In the genomic region with DNA sequence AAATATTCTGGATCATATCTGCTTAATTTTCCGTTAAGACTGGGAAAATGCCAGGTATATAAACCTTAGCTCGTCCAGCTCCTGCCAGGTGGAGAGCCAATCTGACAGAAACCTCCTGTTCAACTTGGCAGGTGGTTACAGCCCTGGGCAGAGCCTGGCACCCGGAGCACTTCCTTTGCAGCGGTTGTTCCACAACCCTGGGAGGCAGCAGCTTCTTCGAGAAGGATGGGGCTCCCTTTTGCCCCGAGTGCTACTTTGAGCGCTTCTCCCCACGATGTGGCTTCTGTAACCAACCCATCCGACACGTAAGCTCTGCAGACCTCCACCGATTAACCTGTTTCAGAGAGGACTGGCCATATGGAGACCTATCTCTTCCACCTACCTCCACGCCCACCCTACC, we compare ENCODE assay signal across 10 mouse cellular contexts. TPM values are rescaled to one million over a fixed set of nuclear protein-coding genes. Genes with fewer than 3 reads are reported as not detected.
DNase-seq lines count a peak whose midpoint lies in the region; ATAC-seq lines count a peak whose summit lies in the region.
"Had no signal": no experiment of that assay in that cellular context is flagged by ENCODE, and none has a peak within 500 bp of the region (broad histone marks: within the 10 kb centered on the region; RNA-seq: fewer than 3 reads in every experiment).

No protein-coding gene starts in this region.

- no peaks in the 10 kb centered on the region for H3K9me3 ChIP-seq in kidney, embryonic 14.5 days (ENCODE audit: control insufficient read depth, low read length)
- no peaks in the 10 kb centered on the region for H3K9me3 ChIP-seq in embryonic facial prominence, embryonic 12.5 days
- no peaks in the 10 kb centered on the region for H3K9me3 ChIP-seq in intestine, embryonic 16.5 days (ENCODE audit: control insufficient read depth, low read length)
- H3K9me3 ChIP-seq in stomach, embryonic 15.5 days, result no peaks in the 10 kb centered on the region

- ATAC-seq in kidney, embryonic 14.5 days (ENCODE audit: low FRiP score, low TSS enrichment), result no peak
- ATAC-seq in embryonic facial prominence, embryonic 12.5 days (ENCODE audit: insufficient number of reproducible peaks, insufficient read depth, low FRiP score, low TSS enrichment), result no peak
- ATAC-seq in intestine, embryonic 16.5 days, result no peak
- no peak for ATAC-seq in stomach, embryonic 15.5 days (ENCODE audit: insufficient read depth, low FRiP score, low read depth)

- peak overlapping the region; percentile 48 for H3K4me2 ChIP-seq in kidney, embryonic 14.5 days (replicated peaks; ENCODE audit: low read depth, low read length)
- peak overlapping the region; percentile 46 for H3K4me2 ChIP-seq in embryonic facial prominence, embryonic 12.5 days (replicated peaks)
- H3K4me2 ChIP-seq in intestine, embryonic 16.5 days (ENCODE audit: low read depth, low read length), result peak overlapping the region; percentile 44
- H3K4me2 ChIP-seq in stomach, embryonic 15.5 days, result peak overlapping the region; percentile 43

- peak overlapping the region; percentile 31; the same call in 1 of the 2 replicates for H3K4me3 ChIP-seq in kidney, embryonic 14.5 days (ENCODE audit: low read length)
- H3K4me3 ChIP-seq in embryonic facial prominence, embryonic 12.5 days, result peak overlapping the region; percentile 29; the same call in 1 of the 2 replicates
- H3K4me3 ChIP-seq in intestine, embryonic 16.5 days (ENCODE audit: low read length), result no peak overlapping the region
- no peak overlapping the region; the same call in 1 of the 2 replicates for H3K4me3 ChIP-seq in stomach, embryonic 15.5 days (replicated peaks)

- no peak overlapping the region for H3K27ac ChIP-seq in kidney, embryonic 14.5 days (ENCODE audit: low read depth, low read length)
- H3K27ac ChIP-seq in embryonic facial prominence, embryonic 12.5 days, result no peak overlapping the region
- H3K27ac ChIP-seq in intestine, embryonic 16.5 days (ENCODE audit: low read length), result no peak overlapping the region
- H3K27ac ChIP-seq in stomach, embryonic 15.5 days, result no peak overlapping the region

- no peak for DNase-seq in kidney, postnatal 36 days
- no peak for DNase-seq in embryo, embryonic 10.5 days (ENCODE audit: low spot score)
- no peak for DNase-seq in adrenal gland, postnatal 4 days (ENCODE audit: low spot score in 2 of 2)
- DNase-seq in right cerebral cortex, postnatal 25 days, result no peak

- H3K4me1 ChIP-seq in kidney, embryonic 14.5 days (ENCODE audit: control insufficient read depth, insufficient read depth, low read length), result peaks cover 14% of the 10 kb centered on the region
- peaks cover 23% of the 10 kb centered on the region for H3K4me1 ChIP-seq in embryonic facial prominence, embryonic 12.5 days
- H3K4me1 ChIP-seq in intestine, embryonic 16.5 days (ENCODE audit: control insufficient read depth, insufficient read depth, low read length), result peaks cover 13% of the 10 kb centered on the region
- peaks cover 25% of the 10 kb centered on the region for H3K4me1 ChIP-seq in stomach, embryonic 15.5 days

- H3K36me3 ChIP-seq in kidney, embryonic 14.5 days (ENCODE audit: control insufficient read depth, insufficient read depth, low read length), result peaks cover 10% of the 10 kb centered on the region; the same call in 1 of the 2 replicates
- peaks cover 17% of the 10 kb centered on the region for H3K36me3 ChIP-seq in embryonic facial prominence, embryonic 12.5 days
- H3K36me3 ChIP-seq in intestine, embryonic 16.5 days (ENCODE audit: control insufficient read depth, insufficient read depth, low read length), result no peaks in the 10 kb centered on the region
- 0 out of 2 replicates have a peak, but pooled peaks cover 7% of the 10 kb centered on the region for H3K36me3 ChIP-seq in stomach, embryonic 15.5 days

- WGBS in kidney, embryonic 14.5 days, result 52% methylated on average over 12 of the region's 12 CpGs
- 53% methylated on average over 12 of the region's 12 CpGs for WGBS in embryonic facial prominence, embryonic 12.5 days
- WGBS in intestine, embryonic 16.5 days, result 48% methylated on average over 12 of the region's 12 CpGs
- WGBS in stomach, embryonic 15.5 days, result 47% methylated on average over 12 of the region's 12 CpGs

- peak overlapping the region; percentile 37; the same call in 1 of the 2 replicates for H3K9ac ChIP-seq in kidney, embryonic 14.5 days (ENCODE audit: low read depth, low read length)
- peak overlapping the region; percentile 21; the same call in 1 of the 2 replicates for H3K9ac ChIP-seq in embryonic facial prominence, embryonic 12.5 days
- peak overlapping the region; percentile 42; the same call in 1 of the 2 replicates for H3K9ac ChIP-seq in intestine, embryonic 16.5 days (ENCODE audit: low read depth, low read length)
- H3K9ac ChIP-seq in stomach, embryonic 15.5 days, result no peak overlapping the region

- H3K27me3 ChIP-seq in kidney, embryonic 14.5 days (ENCODE audit: control insufficient read depth, insufficient read depth, low read length), result no peaks in the 10 kb centered on the region
- peaks cover 6% of the 10 kb centered on the region; the same call in 1 of the 2 replicates for H3K27me3 ChIP-seq in embryonic facial prominence, embryonic 12.5 days
- H3K27me3 ChIP-seq in intestine, embryonic 16.5 days (replicated peaks; ENCODE audit: control insufficient read depth, insufficient read depth, low read length), result no peaks in the 10 kb centered on the region
- no peaks in the 10 kb centered on the region for H3K27me3 ChIP-seq in stomach, embryonic 15.5 days (replicated peaks)

RNA-seq across cellular contexts. Expression of a gene that starts 5.3 kb away (rescaled TPM):
- polyA plus RNA-seq in kidney, embryonic 14.5 days (2014; fragmentation: Nextera tagmentation; extraction: Ambion mirVana), result 44.3 and 61.7 TPM in 2 replicates
- 44.4 and 47.7 TPM in 2 replicates for polyA plus RNA-seq in embryonic facial prominence, embryonic 12.5 days (2016; fragmentation: Nextera tagmentation; extraction: Ambion mirVana)
- polyA plus RNA-seq in intestine, embryonic 16.5 days (2015; fragmentation: Nextera tagmentation; extraction: Ambion mirVana), result 167 and 175 TPM in 2 replicates
- polyA plus RNA-seq in stomach, embryonic 15.5 days (2015; fragmentation: Nextera tagmentation; extraction: Ambion mirVana), result 184 and 204 TPM in 2 replicates
- 10 to 100 TPM; 32.0 to 35.0 TPM for total RNA-seq in adrenal gland, postnatal 4 days (2021)

RNA-seq across cellular contexts. Expression of a gene that starts 13.5 kb away (rescaled TPM):
- 1.1 and 2.2 TPM in 2 replicates for polyA plus RNA-seq in kidney, embryonic 14.5 days (2014; fragmentation: Nextera tagmentation; extraction: Ambion mirVana)
- 0.35 TPM in 1 of 2 replicates, not detected in the other for polyA plus RNA-seq in embryonic facial prominence, embryonic 12.5 days (2016; fragmentation: Nextera tagmentation; extraction: Ambion mirVana)
- not detected in 2 replicates for polyA plus RNA-seq in intestine, embryonic 16.5 days (2015; fragmentation: Nextera tagmentation; extraction: Ambion mirVana)
- 0.57 and 1.1 TPM in 2 replicates for polyA plus RNA-seq in stomach, embryonic 15.5 days (2015; fragmentation: Nextera tagmentation; extraction: Ambion mirVana)
- total RNA-seq in adrenal gland, postnatal 4 days (2021), result 10 to 100 TPM in 1 of 2 experiments, under 1 TPM in 1; 0.73 to 22.0 TPM
- total RNA-seq: gastrocnemius, postnatal 14 days; layer of hippocampus, postnatal 36 days had no signal

RNA-seq across cellular contexts. Expression of a gene that starts 14.1 kb away (rescaled TPM):
- polyA plus RNA-seq in kidney, embryonic 14.5 days (2014; fragmentation: Nextera tagmentation; extraction: Ambion mirVana), result 7.5 and 9.5 TPM in 2 replicates
- 9.9 and 10.3 TPM in 2 replicates for polyA plus RNA-seq in embryonic facial prominence, embryonic 12.5 days (2016; fragmentation: Nextera tagmentation; extraction: Ambion mirVana)
- 5.7 and 6.5 TPM in 2 replicates for polyA plus RNA-seq in intestine, embryonic 16.5 days (2015; fragmentation: Nextera tagmentation; extraction: Ambion mirVana)
- 6.1 and 7.1 TPM in 2 replicates for polyA plus RNA-seq in stomach, embryonic 15.5 days (2015; fragmentation: Nextera tagmentation; extraction: Ambion mirVana)
- 1 to 10 TPM; 8.4 TPM for total RNA-seq in adrenal gland, postnatal 4 days (2021)

RNA-seq across cellular contexts. Expression of a gene that starts 14.8 kb away (rescaled TPM):
- polyA plus RNA-seq in kidney, embryonic 14.5 days (2014; fragmentation: Nextera tagmentation; extraction: Ambion mirVana), result 11.7 and 12.9 TPM in 2 replicates
- 18.6 and 18.8 TPM in 2 replicates for polyA plus RNA-seq in embryonic facial prominence, embryonic 12.5 days (2016; fragmentation: Nextera tagmentation; extraction: Ambion mirVana)
- polyA plus RNA-seq in intestine, embryonic 16.5 days (2015; fragmentation: Nextera tagmentation; extraction: Ambion mirVana), result 15.4 and 17.8 TPM in 2 replicates
- 18.2 and 19.9 TPM in 2 replicates for polyA plus RNA-seq in stomach, embryonic 15.5 days (2015; fragmentation: Nextera tagmentation; extraction: Ambion mirVana)
- total RNA-seq in adrenal gland, postnatal 4 days (2021), result 10 to 100 TPM; 23.7 to 25.2 TPM

RNA-seq across cellular contexts. Expression of a gene that starts 45.8 kb away (rescaled TPM):
- polyA plus RNA-seq in kidney, embryonic 14.5 days (2014; fragmentation: Nextera tagmentation; extraction: Ambion mirVana), result not detected in 2 replicates
- polyA plus RNA-seq in embryonic facial prominence, embryonic 12.5 days (2016; fragmentation: Nextera tagmentation; extraction: Ambion mirVana), result 4.0 and 7.9 TPM in 2 replicates
- 0.77 and 0.95 TPM in 2 replicates for polyA plus RNA-seq in intestine, embryonic 16.5 days (2015; fragmentation: Nextera tagmentation; extraction: Ambion mirVana)
- 1.0 and 2.4 TPM in 2 replicates for polyA plus RNA-seq in stomach, embryonic 15.5 days (2015; fragmentation: Nextera tagmentation; extraction: Ambion mirVana)
- 10 to 100 TPM; 15.8 to 26.8 TPM for total RNA-seq in adrenal gland, postnatal 4 days (2021)

Comparison
In these comparisons a context has a peak if more than half of its experiments do, and no peak if none do; other contexts are left out.
1. H3K4me3 ChIP-seq: peak in kidney, embryonic 14.5 days (single experiment) and embryonic facial prominence, embryonic 12.5 days (single experiment); none in intestine, embryonic 16.5 days (single experiment) and stomach, embryonic 15.5 days (single experiment).
2. Peak in every context shown above with its lines, with median percentiles within 50 percentile points of each other: H3K4me2 ChIP-seq.